Mouse (Mus musculus): Measurements from ENCODE around the gene Zfp335. TPM values are rescaled to one million over a fixed set of nuclear protein-coding genes. Genes with fewer than 3 reads are reported as not detected.

The Zfp335 gene
- polyA plus RNA-seq, 1 experiment from 2014 or later, result 15.1 TPM

DNA sequence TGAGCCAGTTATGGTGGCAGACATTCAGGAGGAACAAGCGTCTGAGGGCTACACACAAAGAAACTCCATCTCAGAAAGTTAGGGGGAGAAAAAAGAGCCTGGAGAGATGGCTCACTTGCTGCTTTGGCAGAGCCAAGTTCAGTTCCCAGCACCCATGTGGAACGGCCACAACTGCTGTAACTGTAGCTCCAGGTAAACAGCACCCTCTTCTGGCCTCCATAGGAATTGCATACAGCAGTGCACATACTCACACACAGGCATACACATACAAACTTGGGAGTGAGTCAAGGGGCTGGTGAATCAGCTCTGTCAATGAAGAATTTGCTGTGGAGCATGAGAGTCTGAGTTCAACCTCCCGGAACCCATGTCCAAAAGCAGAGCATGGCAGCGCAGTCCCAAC lies 5.5 kb downstream of the Zfp335 start:
- over 99% methylated on average over 4 of the region's 4 CpGs for WGBS
- H3K27ac ChIP-seq, result no peak overlapping the region
- no peak for ATAC-seq
- H3K4me3 ChIP-seq (replicated peaks), result no peak overlapping the region
- H3K9ac ChIP-seq (replicated peaks), result no peak overlapping the region
- H3K4me2 ChIP-seq (replicated peaks), result no peak overlapping the region
- peaks cover 81% of the 10 kb centered on the region for H3K36me3 ChIP-seq
- H3K4me1 ChIP-seq (replicated peaks), result peaks cover 21% of the 10 kb centered on the region
- no peaks in the 10 kb centered on the region for H3K27me3 ChIP-seq
- H3K9me3 ChIP-seq, result peaks cover 11% of the 10 kb centered on the region

DNA sequence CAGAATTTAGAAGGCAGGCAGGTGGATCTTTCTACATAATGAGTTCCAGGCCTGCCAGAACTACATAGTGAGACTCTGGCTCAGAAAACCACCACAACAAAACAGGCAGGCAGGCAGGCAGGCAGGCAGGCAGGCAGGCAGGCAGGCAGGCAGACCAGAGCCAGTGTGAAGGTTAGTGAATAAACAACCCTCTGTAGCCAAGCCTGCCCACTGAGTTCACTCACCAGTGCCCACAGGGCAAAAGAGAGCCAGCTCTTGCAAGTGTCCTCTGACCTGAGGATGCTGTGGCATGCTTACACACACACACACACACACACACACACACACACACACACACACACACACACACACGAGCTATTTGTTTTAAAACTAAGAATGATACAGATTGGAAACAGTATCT lies 8.1 kb downstream of the Zfp335 start:
- peaks cover 96% of the 10 kb centered on the region for H3K36me3 ChIP-seq
- ATAC-seq, result no peak
- H3K9ac ChIP-seq (replicated peaks), result no peak overlapping the region
- H3K4me2 ChIP-seq (replicated peaks), result no peak overlapping the region
- H3K27me3 ChIP-seq, result no peaks in the 10 kb centered on the region
- H3K9me3 ChIP-seq, result peaks cover 11% of the 10 kb centered on the region
- H3K27ac ChIP-seq, result no peak overlapping the region
- H3K4me3 ChIP-seq (replicated peaks), result no peak overlapping the region
- H3K4me1 ChIP-seq (replicated peaks), result no peaks in the 10 kb centered on the region
- 100% methylated on average over 1 of the region's 1 CpGs for WGBS

DNA sequence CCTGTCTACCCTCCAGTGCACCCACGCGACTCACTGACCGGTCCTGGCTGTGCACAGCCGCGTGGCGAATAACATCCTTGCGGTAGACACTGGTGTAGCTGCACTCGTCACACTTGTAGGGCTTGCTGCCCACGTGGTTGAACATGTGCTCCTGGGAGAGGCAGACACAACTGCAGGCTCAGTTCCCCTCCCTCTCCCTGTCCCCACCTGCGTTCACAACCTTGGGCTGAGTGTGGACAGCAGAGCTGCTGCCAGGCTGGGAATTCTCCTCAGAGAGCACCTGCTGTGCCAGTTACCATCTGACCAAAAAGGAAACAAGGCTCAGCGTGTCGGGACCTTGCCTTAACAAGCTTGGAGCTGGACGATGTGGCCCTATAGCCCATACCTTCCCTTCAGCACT lies 10.2 kb downstream of the Zfp335 start:
- Histone ChIP-seq H3K36me3 (peaks cover 96% of the 10 kb centered on the region), H3K27me3 (no peaks in the 10 kb centered on the region), H3K27ac (no peak overlapping the region), H3K4me1 (replicated peaks) (no peaks in the 10 kb centered on the region), H3K9me3 (peaks cover 4% of the 10 kb centered on the region), H3K9ac (replicated peaks) (no peak overlapping the region), H3K4me3 (replicated peaks) (no peak overlapping the region), H3K4me2 (replicated peaks) (no peak overlapping the region)
- 95% methylated on average over 13 of the region's 13 CpGs for WGBS
- no peak for ATAC-seq

DNA sequence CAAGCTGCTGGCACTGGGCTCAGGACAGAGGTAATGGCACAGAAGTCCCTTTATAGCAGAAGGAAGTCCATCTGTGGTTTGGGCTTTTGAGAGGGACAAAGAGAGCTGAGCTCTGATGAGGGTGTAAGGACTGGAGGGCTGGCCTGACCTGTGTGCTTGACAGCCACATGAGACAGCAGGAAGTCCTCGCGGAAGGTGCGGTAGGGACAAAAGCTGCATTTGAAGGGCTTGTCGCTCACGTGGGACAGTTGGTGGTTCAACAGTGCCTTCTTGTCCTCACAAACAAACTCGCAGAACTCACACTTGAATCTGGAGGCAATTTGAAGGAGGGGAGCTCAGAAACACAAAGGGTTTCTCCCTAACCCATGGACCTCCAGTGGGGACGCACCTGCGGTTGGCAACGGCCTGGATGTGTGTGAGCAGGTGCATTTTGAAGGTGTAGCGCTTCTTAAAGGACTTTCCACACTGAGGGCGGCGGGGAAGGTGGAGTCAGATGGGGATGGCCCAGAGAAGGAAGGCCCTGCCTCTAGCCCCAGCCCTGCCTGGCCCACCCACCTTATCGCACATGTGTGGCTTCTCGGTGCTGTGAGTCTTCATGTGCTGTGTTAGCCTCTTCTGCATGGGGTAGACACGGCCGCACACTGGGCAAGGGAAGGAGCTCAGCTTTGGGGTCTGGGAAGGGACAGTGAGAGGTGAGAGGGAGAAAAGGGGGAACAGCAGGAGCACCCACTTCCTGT lies 11.7 kb downstream of the Zfp335 start:
- 94% methylated on average over 16 of the region's 16 CpGs for WGBS
- ATAC-seq, result no peak
- no peak overlapping the region for H3K4me2 ChIP-seq (replicated peaks)

DNA sequence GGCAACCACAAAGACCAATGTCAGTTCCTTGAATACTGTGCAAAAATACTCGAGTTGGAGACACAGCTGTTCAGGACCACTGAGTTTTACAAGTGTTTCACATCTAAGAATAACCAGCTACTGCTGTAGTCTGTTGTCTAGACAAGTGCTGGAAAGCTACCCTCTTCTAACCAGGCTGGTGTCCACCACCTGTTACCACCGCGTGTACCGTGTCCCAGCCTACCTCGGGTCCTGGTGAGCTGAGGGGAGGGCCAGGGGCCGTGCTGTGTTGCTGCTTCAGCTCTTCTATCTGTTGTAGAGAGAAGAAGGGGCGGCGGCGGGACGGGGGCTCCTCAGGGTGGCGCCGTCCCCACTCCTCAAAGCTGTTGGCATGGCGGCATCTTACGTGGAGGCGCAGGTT lies 12.5 kb downstream of the Zfp335 start:
- no peak for ATAC-seq
- Histone ChIP-seq H3K4me1 (replicated peaks) (no peaks in the 10 kb centered on the region), H3K9ac (replicated peaks) (no peak overlapping the region), H3K27me3 (no peaks in the 10 kb centered on the region), H3K36me3 (peaks cover 96% of the 10 kb centered on the region), H3K9me3 (no peaks in the 10 kb centered on the region), H3K4me2 (replicated peaks) (no peak overlapping the region), H3K27ac (no peak overlapping the region), H3K4me3 (replicated peaks) (no peak overlapping the region)
- 90% methylated on average over 15 of the region's 15 CpGs for WGBS

More for the DNA sequence above, 11.7 kb downstream of the Zfp335 start:
- no peaks in the 10 kb centered on the region for H3K27me3 ChIP-seq
- H3K9ac ChIP-seq (replicated peaks), result no peak overlapping the region
- no peak overlapping the region for H3K4me3 ChIP-seq (replicated peaks)
- no peaks in the 10 kb centered on the region for H3K9me3 ChIP-seq
- H3K27ac ChIP-seq, result no peak overlapping the region
- no peaks in the 10 kb centered on the region for H3K4me1 ChIP-seq (replicated peaks)
- H3K36me3 ChIP-seq, result peaks cover 96% of the 10 kb centered on the region

DNA sequence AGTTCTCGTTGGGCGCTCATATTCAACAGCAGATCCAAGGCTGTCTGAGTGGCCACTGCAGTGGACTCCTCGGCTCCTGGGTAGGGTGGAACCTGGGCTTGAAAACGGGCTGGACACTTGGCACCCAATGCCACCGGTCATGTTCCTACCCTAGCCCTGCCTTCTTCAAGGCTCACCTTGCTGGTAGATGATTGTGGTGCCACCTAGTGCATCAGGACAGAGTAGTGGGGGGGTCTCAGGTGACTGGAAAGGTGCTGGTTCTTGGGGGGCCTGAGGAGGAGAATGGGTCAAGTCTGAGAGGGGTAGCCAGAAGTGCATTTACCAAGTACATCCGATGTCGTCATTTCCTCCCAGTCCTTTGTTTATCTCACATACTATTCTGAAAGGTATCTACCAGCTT lies 13.5 kb downstream of the Zfp335 start:
- Histone ChIP-seq H3K4me3 (replicated peaks) (no peak overlapping the region), H3K27me3 (no peaks in the 10 kb centered on the region), H3K4me1 (replicated peaks) (no peaks in the 10 kb centered on the region), H3K27ac (no peak overlapping the region), H3K36me3 (peaks cover 100% of the 10 kb centered on the region), H3K4me2 (replicated peaks) (no peak overlapping the region), H3K9ac (replicated peaks) (no peak overlapping the region), H3K9me3 (no peaks in the 10 kb centered on the region)
- no peak for ATAC-seq
- 97% methylated on average over 7 of the region's 7 CpGs for WGBS

DNA sequence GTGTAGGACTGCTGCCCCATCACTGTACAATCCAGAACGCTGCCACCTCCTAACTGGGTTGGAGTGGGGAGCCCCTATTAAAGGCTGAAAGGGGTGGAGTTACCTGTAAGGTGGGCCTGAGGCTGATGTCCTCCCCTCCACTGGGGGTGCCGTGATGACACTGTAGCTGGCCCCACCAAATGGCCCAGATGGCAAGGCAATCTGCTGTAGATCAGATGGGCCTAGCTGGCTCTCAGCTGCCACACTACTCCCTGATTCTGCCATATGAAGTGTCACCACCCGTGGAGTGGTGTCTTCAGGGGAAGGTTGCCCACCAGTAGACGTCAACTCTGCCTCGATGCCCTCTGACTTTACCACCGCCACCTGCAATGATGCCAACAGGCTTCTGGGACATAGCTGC lies 15.7 kb downstream of the Zfp335 start:
- Histone ChIP-seq H3K36me3 (peaks cover 100% of the 10 kb centered on the region), H3K4me3 (replicated peaks) (no peak overlapping the region)
- WGBS, result 97% methylated on average over 6 of the region's 6 CpGs

DNA sequence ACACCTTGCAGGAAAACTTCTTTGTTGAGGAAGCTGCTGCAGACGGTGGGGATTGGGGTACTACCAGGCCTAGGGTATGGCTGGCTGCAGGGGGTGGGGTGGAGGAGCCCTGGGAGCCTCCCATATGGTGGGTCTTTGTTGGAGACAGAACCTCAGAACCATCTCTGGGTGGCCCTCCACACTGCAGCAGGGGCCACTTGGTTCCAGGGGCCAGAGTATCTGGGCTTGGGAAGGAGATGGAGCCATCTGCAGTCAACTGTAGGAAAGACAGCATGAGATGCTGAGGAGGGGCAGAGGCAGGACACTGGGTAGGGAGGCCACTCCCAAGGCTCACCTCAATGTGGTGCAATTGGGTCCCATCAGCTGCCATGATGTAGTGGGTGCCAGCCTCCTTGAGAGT lies 16.9 kb downstream of the Zfp335 start:
- Histone ChIP-seq H3K36me3 (peaks cover 100% of the 10 kb centered on the region), H3K4me2 (replicated peaks) (no peak overlapping the region), H3K9ac (replicated peaks) (no peak overlapping the region), H3K4me1 (replicated peaks) (no peaks in the 10 kb centered on the region), H3K4me3 (replicated peaks) (no peak overlapping the region), H3K9me3 (no peaks in the 10 kb centered on the region), H3K27me3 (no peaks in the 10 kb centered on the region), H3K27ac (no peak overlapping the region)
- ATAC-seq, result peak; percentile 31; the same call in 1 of the 2 replicates
- WGBS, result 84% methylated on average over 1 of the region's 1 CpGs

More for the DNA sequence above, 15.7 kb downstream of the Zfp335 start:
- no peaks in the 10 kb centered on the region for H3K4me1 ChIP-seq (replicated peaks)
- H3K9me3 ChIP-seq, result no peaks in the 10 kb centered on the region
- no peaks in the 10 kb centered on the region for H3K27me3 ChIP-seq
- no peak for ATAC-seq
- H3K4me2 ChIP-seq (replicated peaks), result no peak overlapping the region
- H3K9ac ChIP-seq (replicated peaks), result no peak overlapping the region
- H3K27ac ChIP-seq, result no peak overlapping the region

DNA sequence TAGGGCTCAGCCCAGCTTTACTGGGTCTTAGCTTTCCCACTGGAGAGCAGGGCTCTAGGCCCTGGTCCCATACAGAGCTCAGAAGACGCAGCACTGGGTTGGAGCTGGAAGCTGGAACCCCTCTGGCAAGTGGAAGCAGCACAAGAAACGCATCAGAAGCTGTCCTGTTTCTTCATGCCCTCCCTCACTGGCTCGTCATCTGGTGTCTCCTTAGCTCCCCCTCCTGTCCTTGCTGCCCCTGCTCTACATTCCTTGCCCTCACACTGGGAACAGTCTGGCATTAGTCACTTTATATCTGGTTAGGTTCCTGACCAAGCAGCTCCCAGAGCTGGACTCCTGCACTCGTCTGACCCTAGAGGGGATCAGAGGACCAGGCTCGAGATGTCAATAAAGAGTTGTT lies 17.5 kb downstream of the Zfp335 start:
- H3K4me2 ChIP-seq (replicated peaks), result no peak overlapping the region
- no peaks in the 10 kb centered on the region for H3K9me3 ChIP-seq
- H3K27me3 ChIP-seq, result no peaks in the 10 kb centered on the region
- no peak overlapping the region for H3K27ac ChIP-seq
- no peak overlapping the region for H3K4me3 ChIP-seq (replicated peaks)
- 67% methylated on average over 5 of the region's 5 CpGs for WGBS
- peaks cover 100% of the 10 kb centered on the region for H3K36me3 ChIP-seq
- no peak for ATAC-seq
- H3K9ac ChIP-seq (replicated peaks), result no peak overlapping the region
- H3K4me1 ChIP-seq (replicated peaks), result no peaks in the 10 kb centered on the region

DNA sequence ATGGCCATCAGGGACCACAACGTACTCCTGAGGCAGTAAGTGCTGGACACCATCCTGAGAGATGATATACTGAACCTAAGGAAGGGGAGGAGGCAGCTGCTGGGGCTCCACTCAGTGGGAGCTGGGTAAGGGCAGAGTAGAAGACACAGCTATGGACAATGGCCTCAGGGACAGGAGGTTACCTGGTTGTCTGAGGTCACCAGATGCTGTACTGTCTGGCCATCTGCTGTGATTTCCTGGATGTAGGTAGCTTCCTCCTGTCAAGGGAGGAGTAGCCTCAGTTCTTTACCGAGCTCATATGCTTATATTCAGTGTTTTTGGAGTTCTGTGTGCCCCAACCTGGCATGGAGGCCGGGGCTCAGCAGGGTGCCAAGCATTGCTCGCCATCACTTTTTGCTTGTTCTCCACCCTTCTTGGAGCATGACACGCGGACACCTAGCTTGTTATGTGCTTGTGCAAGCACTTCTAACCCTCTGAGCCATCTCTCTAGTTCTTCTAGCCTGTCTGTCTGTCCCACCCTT lies 18.8 kb downstream of the Zfp335 start:
- no peak for ATAC-seq
- 89% methylated on average over 6 of the region's 6 CpGs for WGBS

DNA sequence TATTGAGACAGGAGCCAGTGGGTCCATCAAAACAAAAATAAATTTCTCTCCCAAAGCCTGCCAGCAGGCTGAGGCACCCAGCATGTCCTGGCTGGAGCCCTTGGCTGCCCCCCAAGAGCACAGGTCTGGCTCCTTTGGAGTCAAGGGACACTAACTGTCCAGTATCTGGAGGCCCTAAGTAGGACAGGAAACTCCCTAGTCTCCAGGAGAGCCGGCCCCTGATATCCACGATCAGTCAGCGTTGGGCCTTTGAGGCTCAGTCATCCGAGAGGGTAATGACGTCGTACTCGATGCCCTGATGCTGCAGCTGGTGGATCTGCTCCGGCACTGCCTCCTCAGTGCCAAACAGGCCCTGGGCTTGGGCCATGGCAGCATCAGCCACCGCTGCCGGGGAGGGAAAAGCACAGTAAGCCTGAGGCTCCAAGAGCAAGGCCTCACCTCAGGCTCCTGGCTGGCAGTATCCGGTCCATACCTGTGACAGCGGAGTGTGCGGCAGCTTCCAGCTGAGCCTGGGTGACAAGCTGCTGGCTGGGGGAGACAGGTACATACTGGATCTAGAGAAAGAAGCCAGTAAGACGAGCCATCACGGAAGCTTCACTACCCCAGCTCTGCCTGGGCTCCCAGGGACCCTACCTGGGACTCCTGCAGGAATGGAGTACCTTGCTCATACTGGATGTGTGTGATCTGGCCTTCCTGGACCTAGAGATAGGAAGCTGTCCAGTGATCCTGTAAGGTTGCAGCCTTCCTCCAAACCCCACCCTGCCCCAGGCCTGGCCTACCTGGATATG lies 19.5 kb downstream of the Zfp335 start:
- no peak for ATAC-seq
- no peaks in the 10 kb centered on the region for H3K27me3 ChIP-seq
- H3K27ac ChIP-seq, result no peak overlapping the region
- no peak overlapping the region for H3K4me2 ChIP-seq (replicated peaks)
- H3K36me3 ChIP-seq, result peaks cover 100% of the 10 kb centered on the region
- no peak overlapping the region for H3K9ac ChIP-seq (replicated peaks)
- no peaks in the 10 kb centered on the region for H3K9me3 ChIP-seq
- WGBS, result 86% methylated on average over 15 of the region's 15 CpGs
- H3K4me3 ChIP-seq (replicated peaks), result no peak overlapping the region
- H3K4me1 ChIP-seq (replicated peaks), result no peaks in the 10 kb centered on the region

More for the DNA sequence above, 18.8 kb downstream of the Zfp335 start:
- Histone ChIP-seq H3K4me2 (replicated peaks) (no peak overlapping the region), H3K27me3 (no peaks in the 10 kb centered on the region), H3K4me1 (replicated peaks) (no peaks in the 10 kb centered on the region), H3K9ac (replicated peaks) (no peak overlapping the region), H3K36me3 (peaks cover 100% of the 10 kb centered on the region), H3K9me3 (no peaks in the 10 kb centered on the region), H3K27ac (no peak overlapping the region), H3K4me3 (replicated peaks) (no peak overlapping the region)

DNA sequence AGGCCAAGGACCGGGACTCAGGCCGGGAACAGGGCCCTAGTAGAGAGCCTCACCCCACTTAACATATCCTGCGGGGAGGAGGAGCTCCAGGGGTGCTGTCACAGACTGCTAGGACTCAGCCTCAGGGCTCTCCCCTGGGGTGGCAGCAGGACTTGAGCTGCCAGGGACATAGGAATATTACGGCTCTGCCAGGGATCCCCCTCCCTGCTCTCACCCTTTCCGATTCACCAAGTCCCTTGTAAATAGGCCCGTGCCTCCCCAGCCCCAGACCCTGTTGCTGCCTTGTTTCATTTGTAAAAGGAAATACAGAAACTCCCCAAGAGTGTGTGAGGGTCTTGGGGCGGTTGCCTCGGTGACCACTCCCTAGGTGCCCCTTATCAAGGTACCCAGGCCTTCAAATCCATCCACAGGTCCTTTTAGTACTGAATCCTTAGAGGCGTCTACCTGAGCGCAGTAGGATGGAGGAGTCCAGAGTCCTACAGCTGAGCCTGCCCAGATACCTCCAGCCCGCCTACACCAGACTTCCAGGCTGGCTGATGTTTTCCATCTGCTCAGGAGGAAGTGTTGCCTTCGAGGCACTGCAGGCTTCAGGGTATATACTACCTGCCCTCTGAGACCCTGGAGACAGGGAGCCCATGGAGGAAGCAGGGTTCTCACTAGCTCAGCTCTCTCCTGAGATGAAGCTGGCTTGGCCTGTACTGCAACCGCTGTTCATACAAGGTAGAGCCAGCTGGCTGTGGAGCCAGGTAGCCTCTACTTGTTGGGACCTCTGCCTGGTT lies 20.3 kb downstream of the Zfp335 start:
- no peak overlapping the region for H3K27ac ChIP-seq
- WGBS, result 90% methylated on average over 11 of the region's 13 CpGs
- H3K36me3 ChIP-seq, result peaks cover 100% of the 10 kb centered on the region
- H3K4me3 ChIP-seq (replicated peaks), result no peak overlapping the region
- H3K9ac ChIP-seq (replicated peaks), result no peak overlapping the region
- no peaks in the 10 kb centered on the region for H3K27me3 ChIP-seq
- H3K4me2 ChIP-seq (replicated peaks), result no peak overlapping the region
- no peaks in the 10 kb centered on the region for H3K4me1 ChIP-seq (replicated peaks)
- no peaks in the 10 kb centered on the region for H3K9me3 ChIP-seq
- ATAC-seq, result 0 out of 2 replicates have a peak, but pooled peaks have one; percentile 15

Measured in midbrain, embryonic 13.5 days (tissue).